Mouse (Mus musculus): ENCODE measurements at regions not wholly inside any gene's neighbourhood (a gene's known extent, or its start where the extent isn't known, plus 50 kb on each side); places are given as distances from the start of the nearest gene placed in this dataset.

- DNase-seq (ENCODE audit: low spot score in 2 of 2) = no peak
Measured at GRCm38 (mm10) chr7:139741246-139741903, 57.8 kb upstream of the Cfap46 start.

GRCm38 (mm10) chr7:139746803-139747202 lies 63.2 kb upstream of the Cfap46 start:
- DNase-seq (ENCODE audit: low spot score in 2 of 2) = peak in 1 of 2 experiments; percentile 49

- DNase-seq (ENCODE audit: low spot score in 2 of 2) = no peak
Measured at GRCm38 (mm10) chr7:139747290-139748067, 63.9 kb upstream of the Cfap46 start.

GRCm38 (mm10) chr7:139755004-139755403 lies 71.4 kb upstream of the Cfap46 start:
- DNase-seq (ENCODE audit: low spot score in 2 of 2) = no peak

- no peak for DNase-seq (ENCODE audit: low spot score in 2 of 2)
Measured at GRCm38 (mm10) chr7:139762522-139762921, 71.5 kb upstream of the Adgra1 start.

GRCm38 (mm10) chr7:139763241-139763640 lies 70.7 kb upstream of the Adgra1 start:
- no peak for DNase-seq (ENCODE audit: low spot score in 2 of 2)

GRCm38 (mm10) chr7:139766296-139766695 lies 67.7 kb upstream of the Adgra1 start:
- DNase-seq (ENCODE audit: low spot score in 2 of 2) = no peak

- no peak for DNase-seq (ENCODE audit: low spot score in 2 of 2)
Measured at GRCm38 (mm10) chr7:139769167-139769566, 64.8 kb upstream of the Adgra1 start.

- DNase-seq (ENCODE audit: low spot score in 2 of 2) = no peak
Measured at GRCm38 (mm10) chr7:139777243-139777642, 56.7 kb upstream of the Adgra1 start.

- peak in 1 of 2 experiments; percentile 24 for DNase-seq (ENCODE audit: low spot score in 2 of 2)
Measured at GRCm38 (mm10) chr7:139779876-139780275, 54.1 kb upstream of the Adgra1 start.

- no peak for DNase-seq (ENCODE audit: low spot score in 2 of 2)
Measured at GRCm38 (mm10) chr7:139781513-139781912, 52.5 kb upstream of the Adgra1 start.

Data from cerebellum, postnatal 4 days (tissue).